Mouse (Mus musculus): ENCODE data around the gene Gm10073. TPM values are rescaled to one million over a fixed set of nuclear protein-coding genes. Genes with fewer than 3 reads are reported as not detected.

Gene Gm10073
- polyA plus RNA-seq, 1 experiment from 2014 or later: 9.1 TPM

DNA sequence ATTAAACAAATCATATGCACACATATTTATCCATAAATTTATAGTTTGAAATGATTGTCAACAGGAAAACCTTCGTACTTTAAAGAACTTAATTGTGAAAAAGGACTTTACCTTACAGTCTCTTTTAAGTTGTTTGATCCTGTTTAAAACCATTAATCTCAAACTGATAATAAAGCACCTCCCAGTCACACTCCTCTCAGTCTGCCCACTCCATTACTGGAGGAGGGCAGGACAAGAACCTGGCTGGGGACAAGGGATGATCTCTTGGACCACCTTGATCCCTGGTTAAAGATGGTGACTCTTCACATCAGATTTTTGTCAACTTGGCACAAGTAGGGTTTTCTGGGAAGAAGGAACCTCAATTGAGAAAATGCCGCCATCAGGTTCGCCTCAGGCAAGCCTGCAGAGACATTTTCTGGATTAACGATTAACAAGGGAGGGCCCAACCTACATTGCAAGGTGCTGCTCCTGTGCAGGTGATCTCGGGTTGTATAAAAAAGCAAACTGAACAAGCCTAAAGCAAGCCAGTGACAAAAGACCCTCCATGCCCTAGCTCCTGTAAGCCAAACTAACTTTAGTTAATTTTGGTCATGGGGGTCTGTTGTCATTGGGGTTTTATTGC lies 1.6 kb downstream of the Gm10073 start:
- DNase-seq (ENCODE audit: low spot score): peak; percentile 63

DNA sequence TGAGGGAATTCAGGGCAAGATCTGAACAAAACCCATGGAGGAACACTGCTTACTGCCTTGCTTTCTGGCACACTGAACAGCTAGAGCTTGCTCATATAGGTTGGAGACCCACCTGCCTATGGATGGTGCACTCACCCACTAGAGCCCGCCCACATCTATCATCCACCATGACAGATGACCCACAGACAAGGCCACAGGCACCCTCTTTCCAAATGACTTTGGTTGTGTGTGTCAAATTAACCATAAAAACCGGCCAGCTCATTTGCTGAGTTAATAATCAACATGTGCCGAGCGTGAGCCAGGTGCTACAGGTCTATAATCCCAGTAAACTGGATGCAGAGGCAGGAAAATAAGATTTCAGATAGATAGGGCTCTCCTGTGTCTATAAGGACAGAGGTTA lies 2.9 kb downstream of the Gm10073 start:
- H3K9me3 ChIP-seq (ENCODE audit: control insufficient read depth, low read length): no peaks in the 10 kb centered on the region
- H3K4me1 ChIP-seq (replicated peaks; ENCODE audit: control insufficient read depth, insufficient read depth, low read length): no peaks in the 10 kb centered on the region
- H3K4me3 ChIP-seq (ENCODE audit: low read depth, low read length): no peak overlapping the region
- no peak overlapping the region for H3K9ac ChIP-seq (ENCODE audit: low read length)
- peak overlapping the region; percentile 55 for H3K27ac ChIP-seq (ENCODE audit: low read depth)
- H3K36me3 ChIP-seq (ENCODE audit: control insufficient read depth, insufficient read depth, low read length): no peaks in the 10 kb centered on the region
- peak; percentile 65; the same call in 1 of the 2 replicates for ATAC-seq (replicated peaks; ENCODE audit: low FRiP score, low TSS enrichment, low read depth)
- no peak overlapping the region for H3K4me2 ChIP-seq (ENCODE audit: low read length)
- 65% methylated on average over 4 of the region's 4 CpGs for WGBS
- DNase-seq (ENCODE audit: low spot score): no peak
- H3K27me3 ChIP-seq (replicated peaks; ENCODE audit: control insufficient read depth, insufficient read depth, low read length): no peaks in the 10 kb centered on the region

More for the DNA sequence above, 1.6 kb downstream of the Gm10073 start:
- no peak overlapping the region for H3K9ac ChIP-seq (ENCODE audit: low read length)
- peak overlapping the region; percentile 69 for H3K27ac ChIP-seq (ENCODE audit: low read depth)
- H3K4me2 ChIP-seq (ENCODE audit: low read length): no peak overlapping the region; the same call in 1 of the 2 replicates
- no peaks in the 10 kb centered on the region for H3K27me3 ChIP-seq (replicated peaks; ENCODE audit: control insufficient read depth, insufficient read depth, low read length)
- WGBS: 65% methylated on average over 5 of the region's 5 CpGs
- H3K4me1 ChIP-seq (replicated peaks; ENCODE audit: control insufficient read depth, insufficient read depth, low read length): 0 out of 2 replicates have a peak, but pooled peaks cover 2% of the 10 kb centered on the region
- H3K4me3 ChIP-seq (ENCODE audit: low read depth, low read length): no peak overlapping the region
- no peaks in the 10 kb centered on the region for H3K9me3 ChIP-seq (ENCODE audit: control insufficient read depth, low read length)
- 0 out of 2 replicates have a peak, but pooled peaks have one; percentile 63 for ATAC-seq (replicated peaks; ENCODE audit: low FRiP score, low TSS enrichment, low read depth)
- no peaks in the 10 kb centered on the region for H3K36me3 ChIP-seq (ENCODE audit: control insufficient read depth, insufficient read depth, low read length)

DNA sequence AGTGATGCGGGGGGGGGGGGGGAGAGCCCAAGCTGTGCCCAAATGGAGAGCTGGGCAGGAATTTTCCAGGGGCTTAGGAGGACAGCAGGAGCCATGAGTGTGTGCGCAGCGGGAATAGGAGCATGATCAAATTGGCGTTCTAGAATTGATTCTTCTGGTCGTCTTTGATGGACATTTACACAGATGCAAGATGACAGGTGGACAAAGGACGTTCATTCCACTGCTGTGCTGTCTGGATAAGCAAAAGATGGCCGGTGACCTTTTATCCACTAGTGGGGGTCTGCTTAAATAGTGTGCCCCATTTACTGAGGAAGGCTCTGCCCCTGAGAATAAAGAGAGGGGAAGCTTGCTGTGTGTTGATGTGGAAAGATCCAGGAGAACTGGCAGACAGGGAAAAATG lies 4.3 kb downstream of the Gm10073 start:
- ATAC-seq (replicated peaks; ENCODE audit: low FRiP score, low TSS enrichment, low read depth) (no peak), DNase-seq (ENCODE audit: low spot score) (no peak)
- H3K9ac ChIP-seq (ENCODE audit: low read length): no peak overlapping the region
- H3K4me3 ChIP-seq (ENCODE audit: low read depth, low read length): no peak overlapping the region
- no peaks in the 10 kb centered on the region for H3K36me3 ChIP-seq (ENCODE audit: control insufficient read depth, insufficient read depth, low read length)
- no peaks in the 10 kb centered on the region for H3K27me3 ChIP-seq (replicated peaks; ENCODE audit: control insufficient read depth, insufficient read depth, low read length)
- no peaks in the 10 kb centered on the region for H3K9me3 ChIP-seq (ENCODE audit: control insufficient read depth, low read length)
- no peak overlapping the region for H3K4me2 ChIP-seq (ENCODE audit: low read length)
- WGBS: 81% methylated on average over 7 of the region's 7 CpGs
- no peaks in the 10 kb centered on the region for H3K4me1 ChIP-seq (replicated peaks; ENCODE audit: control insufficient read depth, insufficient read depth, low read length)
- no peak overlapping the region for H3K27ac ChIP-seq (ENCODE audit: low read depth)

DNA sequence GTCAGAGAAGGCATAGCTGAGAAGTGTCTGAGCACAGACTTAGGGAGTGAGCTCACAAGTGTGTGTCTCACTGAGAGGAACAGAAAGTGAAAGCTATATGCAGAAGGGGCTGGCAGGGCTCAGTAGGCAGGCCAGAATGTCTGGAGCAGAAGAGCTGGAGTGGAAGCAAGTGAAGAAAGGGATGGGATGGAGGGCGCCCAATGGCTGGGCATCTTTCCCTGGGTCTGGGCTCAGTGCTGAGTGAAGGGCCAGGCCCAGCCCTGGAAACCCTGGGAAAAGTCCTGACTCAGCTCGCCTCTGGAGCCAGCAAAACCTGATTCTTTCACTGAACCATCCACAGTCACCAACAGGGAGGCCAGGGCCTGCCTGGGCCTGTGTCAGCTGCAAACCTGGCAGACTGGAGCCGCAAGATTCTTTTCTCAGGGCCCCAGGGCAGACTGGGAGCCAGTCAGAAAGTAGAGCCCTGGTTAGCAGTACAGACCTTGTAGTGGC lies 9.5 kb downstream of the Gm10073 start:
- no peak for DNase-seq (ENCODE audit: low spot score)

DNA sequence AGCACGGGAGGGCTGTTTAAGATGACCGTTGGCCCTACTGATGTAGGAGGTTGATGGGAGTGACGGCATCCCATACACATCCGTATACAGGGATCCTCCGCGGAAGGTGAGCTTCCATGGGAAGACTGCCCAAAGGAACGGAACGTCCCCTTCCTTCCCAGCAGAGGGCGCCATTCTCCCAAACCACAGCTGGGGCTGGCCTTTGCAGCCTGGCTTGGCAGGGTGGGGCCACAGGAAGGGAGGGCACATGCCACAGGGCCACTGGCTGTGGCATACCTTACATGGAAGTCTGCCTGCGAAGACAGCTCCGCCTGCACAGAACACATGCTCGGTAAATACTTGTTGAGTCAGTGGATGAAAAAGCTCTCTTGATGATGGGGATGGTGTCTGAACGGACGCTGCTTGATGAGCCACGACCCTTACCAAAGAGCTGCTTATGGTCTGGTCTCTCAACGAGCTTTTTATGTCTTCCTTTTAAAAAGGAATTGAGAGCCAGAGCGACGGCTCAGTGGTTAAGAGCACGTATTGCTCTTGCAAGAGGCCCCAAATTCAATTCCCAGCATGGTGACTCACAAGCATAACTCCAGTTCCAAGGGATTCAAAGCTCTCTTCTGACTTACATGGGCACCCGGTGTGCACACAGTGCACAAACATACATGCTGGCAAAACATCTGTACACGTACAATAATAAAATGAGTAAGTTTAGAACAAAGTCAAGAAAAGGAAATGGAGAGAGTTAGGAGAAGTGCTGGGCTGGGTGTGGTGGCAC lies 12.0 kb downstream of the Gm10073 start:
- H3K9ac ChIP-seq (ENCODE audit: low read length): no peak overlapping the region
- H3K4me3 ChIP-seq (ENCODE audit: low read depth, low read length): no peak overlapping the region
- H3K27me3 ChIP-seq (replicated peaks; ENCODE audit: control insufficient read depth, insufficient read depth, low read length): no peaks in the 10 kb centered on the region
- ATAC-seq (replicated peaks; ENCODE audit: low FRiP score, low TSS enrichment, low read depth): peak; percentile 64
- H3K4me1 ChIP-seq (replicated peaks; ENCODE audit: control insufficient read depth, insufficient read depth, low read length): no peaks in the 10 kb centered on the region; the same call in 1 of the 2 replicates
- peaks cover 8% of the 10 kb centered on the region; the same call in 1 of the 2 replicates for H3K36me3 ChIP-seq (ENCODE audit: control insufficient read depth, insufficient read depth, low read length)
- H3K27ac ChIP-seq (ENCODE audit: low read depth): no peak overlapping the region; the same call in 1 of the 2 replicates
- peaks cover 3% of the 10 kb centered on the region; the same call in 1 of the 2 replicates for H3K9me3 ChIP-seq (ENCODE audit: control insufficient read depth, low read length)
- peak; percentile 76 for DNase-seq (ENCODE audit: low spot score)
- 25% methylated on average over 21 of the region's 21 CpGs for WGBS
- 0 out of 2 replicates have a peak overlapping the region, but pooled peaks have one; percentile 6 for H3K4me2 ChIP-seq (ENCODE audit: low read length)

More for the DNA sequence above, 9.5 kb downstream of the Gm10073 start:
- no peaks in the 10 kb centered on the region for H3K27me3 ChIP-seq (replicated peaks; ENCODE audit: control insufficient read depth, insufficient read depth, low read length)
- WGBS: 78% methylated on average over 3 of the region's 3 CpGs
- 0 out of 2 replicates have a peak overlapping the region, but pooled peaks have one; percentile 16 for H3K27ac ChIP-seq (ENCODE audit: low read depth)
- no peaks in the 10 kb centered on the region for H3K9me3 ChIP-seq (ENCODE audit: control insufficient read depth, low read length)
- H3K4me2 ChIP-seq (ENCODE audit: low read length): no peak overlapping the region
- no peak for ATAC-seq (replicated peaks; ENCODE audit: low FRiP score, low TSS enrichment, low read depth)
- no peaks in the 10 kb centered on the region for H3K36me3 ChIP-seq (ENCODE audit: control insufficient read depth, insufficient read depth, low read length)
- H3K4me3 ChIP-seq (ENCODE audit: low read depth, low read length): no peak overlapping the region
- no peak overlapping the region for H3K9ac ChIP-seq (ENCODE audit: low read length)
- no peaks in the 10 kb centered on the region; the same call in 1 of the 2 replicates for H3K4me1 ChIP-seq (replicated peaks; ENCODE audit: control insufficient read depth, insufficient read depth, low read length)

DNA sequence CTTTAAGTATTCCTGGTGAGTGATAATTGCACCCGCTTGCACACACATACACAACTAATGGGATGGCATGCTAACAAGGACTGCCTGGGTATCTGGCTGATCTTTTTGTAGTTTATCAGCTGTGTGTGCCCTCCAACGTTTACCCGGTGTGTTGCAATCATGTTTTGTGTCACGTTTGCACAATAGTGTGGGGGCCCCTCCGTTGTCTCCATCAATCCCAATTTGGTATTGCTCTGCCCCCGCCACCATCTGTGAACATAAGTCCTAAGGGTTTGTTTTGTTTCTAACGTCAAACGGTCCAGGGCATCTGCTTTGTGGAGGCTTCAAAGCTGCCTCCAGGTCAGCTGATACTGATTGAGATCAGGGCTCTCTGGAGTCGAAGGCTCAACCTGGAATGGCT lies 13.4 kb downstream of the Gm10073 start:
- Histone ChIP-seq H3K9ac (ENCODE audit: low read length) (no peak overlapping the region), H3K36me3 (ENCODE audit: control insufficient read depth, insufficient read depth, low read length) (peaks cover 16% of the 10 kb centered on the region), H3K27ac (ENCODE audit: low read depth) (no peak overlapping the region), H3K4me1 (replicated peaks; ENCODE audit: control insufficient read depth, insufficient read depth, low read length) (no peaks in the 10 kb centered on the region; the same call in 1 of the 2 replicates), H3K27me3 (replicated peaks; ENCODE audit: control insufficient read depth, insufficient read depth, low read length) (no peaks in the 10 kb centered on the region), H3K9me3 (ENCODE audit: control insufficient read depth, low read length) (peaks cover 3% of the 10 kb centered on the region; the same call in 1 of the 2 replicates), H3K4me3 (ENCODE audit: low read depth, low read length) (no peak overlapping the region), H3K4me2 (ENCODE audit: low read length) (no peak overlapping the region)
- DNase-seq (ENCODE audit: low spot score): no peak
- no peak for ATAC-seq (replicated peaks; ENCODE audit: low FRiP score, low TSS enrichment, low read depth)
- WGBS: 49% methylated on average over 9 of the region's 9 CpGs

DNA sequence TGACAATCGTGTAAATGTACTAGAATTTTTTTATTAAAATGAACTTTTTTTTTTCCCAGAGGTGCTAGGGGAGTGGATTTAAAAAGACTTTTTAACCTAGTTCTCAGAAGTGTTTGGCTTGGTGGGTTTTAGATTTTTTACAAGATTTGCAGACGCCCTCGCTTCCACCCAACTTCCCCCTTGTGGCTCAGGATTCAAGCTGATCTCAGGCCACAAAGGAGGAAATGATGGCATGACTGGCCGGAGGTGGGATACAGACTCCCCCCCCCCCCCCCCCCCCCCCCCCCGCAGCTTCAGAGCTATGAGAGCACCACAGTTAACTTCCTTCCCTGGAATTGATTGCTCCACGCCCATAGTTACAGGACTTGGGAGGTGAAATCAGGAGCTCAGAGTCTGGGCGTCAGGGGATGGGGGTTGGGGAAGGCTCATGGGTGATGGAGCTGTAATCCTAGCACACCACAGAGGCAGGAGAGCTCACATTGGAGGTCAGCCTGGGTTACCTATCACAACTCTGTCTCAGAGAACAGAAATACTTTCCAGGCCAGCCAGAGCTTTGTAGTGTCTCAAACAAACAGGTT lies 17.1 kb downstream of the Gm10073 start:
- ATAC-seq (replicated peaks; ENCODE audit: low FRiP score, low TSS enrichment, low read depth) (no peak), DNase-seq (ENCODE audit: low spot score) (no peak)
- no peak overlapping the region for H3K4me3 ChIP-seq (ENCODE audit: low read depth, low read length)
- H3K27me3 ChIP-seq (replicated peaks; ENCODE audit: control insufficient read depth, insufficient read depth, low read length): no peaks in the 10 kb centered on the region
- no peaks in the 10 kb centered on the region; the same call in 1 of the 2 replicates for H3K4me1 ChIP-seq (replicated peaks; ENCODE audit: control insufficient read depth, insufficient read depth, low read length)
- 68% methylated on average over 6 of the region's 7 CpGs for WGBS
- no peak overlapping the region for H3K27ac ChIP-seq (ENCODE audit: low read depth)
- no peak overlapping the region for H3K4me2 ChIP-seq (ENCODE audit: low read length)
- H3K36me3 ChIP-seq (ENCODE audit: control insufficient read depth, insufficient read depth, low read length): peaks cover 37% of the 10 kb centered on the region
- peaks cover 8% of the 10 kb centered on the region; the same call in 1 of the 2 replicates for H3K9me3 ChIP-seq (ENCODE audit: control insufficient read depth, low read length)
- no peak overlapping the region for H3K9ac ChIP-seq (ENCODE audit: low read length)

DNA sequence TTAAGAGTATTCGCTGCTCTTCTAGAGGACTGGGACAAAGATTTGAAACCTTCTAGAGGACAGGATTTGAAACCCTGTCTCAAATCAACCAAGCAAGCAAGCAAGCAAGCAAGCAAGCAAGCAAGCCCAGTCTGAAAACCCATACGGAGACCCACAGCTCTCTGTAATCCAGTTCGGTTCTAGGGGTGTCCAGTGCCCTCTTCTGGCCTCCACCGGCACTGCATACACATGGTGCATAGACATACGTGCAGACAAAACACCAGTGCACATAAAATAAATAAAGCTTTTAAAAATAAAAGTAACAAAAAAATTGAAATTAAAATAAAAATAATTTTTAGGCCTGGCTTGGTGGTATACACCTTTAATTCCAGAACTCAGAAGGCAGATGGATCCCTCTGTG lies 19.2 kb downstream of the Gm10073 start:
- Histone ChIP-seq H3K27ac (ENCODE audit: low read depth) (no peak overlapping the region), H3K9ac (ENCODE audit: low read length) (no peak overlapping the region), H3K4me2 (ENCODE audit: low read length) (no peak overlapping the region), H3K4me3 (ENCODE audit: low read depth, low read length) (no peak overlapping the region), H3K27me3 (replicated peaks; ENCODE audit: control insufficient read depth, insufficient read depth, low read length) (no peaks in the 10 kb centered on the region), H3K4me1 (replicated peaks; ENCODE audit: control insufficient read depth, insufficient read depth, low read length) (no peaks in the 10 kb centered on the region), H3K36me3 (ENCODE audit: control insufficient read depth, insufficient read depth, low read length) (peaks cover 51% of the 10 kb centered on the region), H3K9me3 (ENCODE audit: control insufficient read depth, low read length) (peaks cover 8% of the 10 kb centered on the region; the same call in 1 of the 2 replicates)
- no peak for DNase-seq (ENCODE audit: low spot score)
- WGBS: 96% methylated on average over 5 of the region's 5 CpGs
- no peak for ATAC-seq (replicated peaks; ENCODE audit: low FRiP score, low TSS enrichment, low read depth)
